Mouse (Mus musculus): ENCODE measurements at regions not wholly inside any gene's neighbourhood (a gene's known extent, or its start where the extent isn't known, plus 50 kb on each side); places are given as distances from the start of the nearest gene placed in this dataset.

DNA sequence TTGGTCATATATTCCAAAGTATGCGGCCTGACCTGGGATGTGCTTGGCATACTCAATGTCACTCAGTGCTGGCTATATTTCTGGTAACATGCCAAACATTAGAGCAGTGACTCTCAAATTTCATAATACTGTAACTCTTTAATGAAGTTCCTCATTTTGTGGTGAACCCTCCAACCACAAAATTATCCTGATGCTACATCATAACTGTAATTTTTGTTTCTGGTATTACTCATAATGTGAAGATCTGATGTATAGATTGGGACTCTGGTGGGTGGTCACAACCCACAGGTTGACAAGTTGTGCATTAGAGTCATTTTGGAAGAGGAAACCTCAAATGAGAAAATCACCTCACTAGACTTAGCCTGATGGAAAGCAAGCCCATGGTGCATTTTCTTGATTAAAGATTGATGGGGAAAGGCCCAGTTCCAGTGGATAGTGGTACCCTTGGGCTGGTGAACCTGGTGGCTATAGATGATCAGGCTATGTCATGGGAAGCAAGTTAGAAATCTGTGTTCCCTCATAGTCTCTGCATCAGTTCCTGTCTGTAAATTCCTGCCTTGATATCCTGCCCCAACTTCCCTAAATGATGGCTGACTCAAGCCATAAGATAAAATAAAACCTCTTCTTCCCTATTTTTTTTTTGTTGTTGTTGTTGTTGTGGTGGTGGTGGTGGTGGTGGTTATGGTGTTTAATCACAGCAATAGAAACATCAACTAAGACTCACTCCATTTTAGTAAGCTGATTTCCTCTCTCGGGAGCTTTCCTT lies 483.5 kb upstream of the Kif18a start:
- no peak for TF ChIP-seq CTCF (IDR thresholded peaks at IDR 0.05; ENCODE audit: low read depth)
- TF ChIP-seq EP300 (IDR thresholded peaks at IDR 0.05; ENCODE audit: low read depth), result no peak

All from heart, postnatal 0 days (tissue).